Mouse (Mus musculus) liver, postnatal 0 days (tissue): ENCODE measurements around the gene Svs3a.

Experiments
- CTCF ChIP-seq: sonication (generic); IDR thresholded peaks from 2 replicates; pipeline ENCODE4 v1.5.1; 2016; ENCODE audit warnings: antibody characterized with exemption, low read depth
- EP300 ChIP-seq: IDR thresholded peaks from 2 replicates; pipeline ENCODE4 v1.6.1; 2016; ENCODE audit warnings: antibody characterized with exemption, low read depth, mild to moderate bottlenecking

GRCm38 (mm10) chr2:164312599-164312998 lies 23.5 kb downstream of the Svs3a start:
- no peak for TF ChIP-seq CTCF
- no peak for TF ChIP-seq EP300
